Mouse (Mus musculus) C3H10T1/2 (cell line): Measurements from ENCODE around the gene D630023F18Rik. TPM values are rescaled to one million over a fixed set of nuclear protein-coding genes. Genes with fewer than 3 reads are reported as not detected.

Source experiments
- polyA plus RNA-seq, 2 experiments: library from polyadenylated mRNA; unstranded; fragments of >200 nt; fragmentation: generic; extraction: Trizol; gene quantifications; one replicate each; pipeline ENCODE4 v1.2.1; 2012; ENCODE audit warnings: missing spikeins in 2 of 2

Gene D630023F18Rik
- under 1 TPM in 1 of 2 experiments, not detected in 1; 0.47 TPM for polyA plus RNA-seq

DNA sequence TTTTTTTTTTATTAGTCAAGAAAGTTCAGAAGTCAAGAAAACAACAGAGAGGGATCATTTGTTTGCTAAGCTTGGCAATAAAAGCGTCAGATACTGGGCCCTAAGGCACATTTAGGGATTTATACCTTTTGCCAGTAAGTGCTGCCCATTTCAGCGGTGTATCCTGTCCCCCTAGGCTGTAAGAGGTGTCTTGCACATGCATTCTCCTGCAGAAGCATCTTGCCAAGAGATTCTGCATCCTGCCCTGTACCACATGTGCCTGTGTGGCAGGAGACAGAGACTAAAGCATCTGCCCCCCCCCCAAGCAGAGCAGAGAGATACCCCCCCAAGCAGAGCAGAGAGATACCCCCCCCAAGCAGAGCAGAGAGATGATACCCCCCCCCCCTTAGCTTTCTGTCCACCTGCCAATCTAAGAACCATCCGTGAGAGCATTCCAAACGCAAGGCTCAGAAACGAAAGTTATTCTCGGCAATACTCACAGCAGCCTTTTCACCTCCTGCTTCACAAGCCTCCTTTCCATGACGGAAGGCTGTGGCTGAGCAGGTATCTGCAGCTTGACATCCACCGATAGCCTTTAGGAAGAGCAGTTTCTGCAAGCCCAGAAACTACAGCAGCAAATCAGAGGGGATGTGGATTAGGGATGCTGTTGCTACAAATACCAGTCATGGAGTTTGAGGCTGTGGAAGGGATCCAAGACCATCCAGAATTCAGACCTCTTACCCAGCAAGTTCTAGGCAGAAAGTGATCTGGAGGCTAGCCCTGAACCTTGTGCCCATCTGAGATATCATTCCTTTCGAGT lies at the start of gene D630023F18Rik:
Gene D630023F18Rik, minus strand, starts transcription at position 641 of the 799 bp plus-strand sequence.

DNA sequence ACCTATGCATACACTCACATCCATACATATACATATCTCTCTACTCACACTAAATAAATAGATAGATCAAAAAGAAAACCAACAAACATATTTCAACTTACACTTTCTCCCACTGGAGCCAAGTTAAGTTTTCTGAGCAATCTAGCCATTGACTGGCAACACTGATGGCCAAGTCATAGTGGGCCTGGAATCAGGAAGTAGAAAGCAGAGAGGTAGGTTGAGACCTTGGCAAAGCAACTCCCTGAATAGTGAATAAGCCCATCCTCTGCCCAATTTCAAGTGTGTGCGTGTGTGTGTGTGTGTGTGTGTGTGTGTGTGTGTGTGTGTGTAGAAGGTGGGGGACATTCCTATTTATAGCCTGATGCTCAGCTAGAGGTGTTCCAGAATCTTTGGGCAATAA lies 3.6 kb downstream of the D630023F18Rik start, which contains the start of gene Gm28845:
Gene Gm28845, minus strand, starts transcription at position 121 of the 400 bp plus-strand sequence.

DNA sequence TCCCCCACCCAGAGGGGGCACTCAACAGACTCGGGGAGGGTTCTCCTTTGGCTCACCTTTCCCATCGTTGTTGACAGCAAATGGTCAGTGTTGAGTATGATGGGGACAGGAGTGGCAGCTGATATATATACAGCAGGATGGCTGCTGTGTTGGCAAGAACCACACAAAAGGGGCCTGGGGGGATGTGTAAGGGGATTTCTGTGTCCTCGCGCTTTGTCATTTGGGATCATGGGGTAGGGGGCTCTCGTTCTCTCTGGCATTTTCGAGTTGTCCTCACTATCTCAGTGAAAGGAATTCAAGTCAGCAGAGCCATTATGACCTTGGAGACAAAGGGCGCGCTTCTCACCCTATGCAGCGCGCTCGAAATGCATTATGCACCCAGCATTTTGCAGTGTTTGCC lies 19.7 kb downstream of the D630023F18Rik start, which contains the start of gene Cryga:
Gene Cryga, minus strand, starts transcription at position 101 of the 400 bp plus-strand sequence.

DNA sequence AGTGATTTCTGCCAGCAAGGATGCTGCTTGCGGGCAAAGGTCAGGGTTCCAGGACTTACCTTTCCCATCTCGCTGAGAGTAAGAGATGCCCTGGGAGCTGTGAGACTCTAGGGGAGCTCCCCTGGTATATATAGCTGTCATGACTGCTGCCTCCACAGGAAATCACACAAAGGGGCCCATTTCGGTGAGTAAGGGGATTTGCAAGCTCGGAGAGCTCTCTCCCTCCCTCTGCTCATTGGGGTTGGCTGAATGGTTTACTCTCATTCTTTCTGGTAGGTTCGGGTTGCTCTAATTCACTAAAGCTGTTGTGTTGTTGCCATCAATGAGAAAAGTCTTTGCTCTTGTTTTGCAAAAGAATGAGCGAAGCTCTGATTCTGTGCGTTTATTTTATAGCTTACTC lies 40.8 kb downstream of the D630023F18Rik start, which contains the start of gene Crygb:
Gene Crygb, minus strand, starts transcription at position 101 of the 400 bp plus-strand sequence.

DNA sequence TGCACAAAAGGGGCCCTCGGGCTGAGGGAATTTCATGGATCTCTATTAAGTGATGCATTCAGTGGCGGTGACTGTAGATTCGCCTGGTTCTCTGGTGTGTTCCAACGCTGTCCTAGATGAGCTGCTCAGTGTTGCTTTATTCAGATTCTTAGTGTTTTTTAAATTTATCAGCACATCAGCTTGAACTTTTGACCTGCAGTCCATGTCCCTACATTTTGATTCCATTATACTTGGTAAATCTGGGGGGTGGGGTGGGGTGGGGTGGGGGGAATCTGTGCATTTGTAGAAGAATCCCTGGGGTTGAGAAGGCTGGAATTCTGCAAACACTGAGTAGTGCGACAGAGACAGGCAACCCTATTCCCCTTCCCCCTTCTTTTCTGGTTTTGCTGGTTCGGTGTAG lies 49.4 kb downstream of the D630023F18Rik start, which contains the start of gene Crygc:
Gene Crygc, minus strand, starts transcription at position 101 of the 400 bp plus-strand sequence.

DNA sequence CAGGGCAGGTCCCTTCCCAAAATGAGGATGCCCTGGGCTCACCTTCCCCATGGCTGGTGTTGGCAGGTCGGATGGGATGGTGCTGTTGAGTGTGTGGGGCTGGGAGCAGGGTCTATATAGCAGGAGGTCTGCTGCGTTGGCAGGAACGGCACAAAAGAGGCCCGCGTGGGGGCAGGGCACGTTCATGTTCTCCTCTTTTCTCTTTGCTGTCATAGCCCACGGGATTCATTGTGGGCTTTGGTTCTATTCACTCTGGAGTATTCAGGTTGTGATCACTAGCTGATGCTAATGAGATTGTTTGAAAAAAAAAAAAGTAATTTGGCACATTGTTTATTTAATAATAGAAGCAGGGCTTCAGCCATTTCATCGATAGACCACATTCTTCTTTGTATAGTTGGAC lies 59.7 kb downstream of the D630023F18Rik start, which contains the start of gene Crygd:
Gene Crygd, minus strand, starts transcription at position 101 of the 400 bp plus-strand sequence.

Other genes starting within 250 kb of the D630023F18Rik start
- 1 to 10 TPM in 1 of 2 experiments, under 1 TPM in 1; 0.29 to 1.4 TPM for gene Plekhm3, start 166.4 kb downstream of the D630023F18Rik start, polyA plus RNA-seq
- under 1 TPM in 1 of 2 experiments, not detected in 1; 0.24 TPM for gene Akr1cl, start 90.5 kb downstream of the D630023F18Rik start, polyA plus RNA-seq
- gene Cryge, start 72.1 kb downstream of the D630023F18Rik start, polyA plus RNA-seq, result not detected
- not detected for gene Crygd, start 59.8 kb downstream of the D630023F18Rik start, polyA plus RNA-seq
- gene Crygc, start 49.5 kb downstream of the D630023F18Rik start, polyA plus RNA-seq, result not detected
- not detected for gene Crygb, start 40.9 kb downstream of the D630023F18Rik start, polyA plus RNA-seq
- gene Cryga, start 19.8 kb downstream of the D630023F18Rik start, polyA plus RNA-seq, result under 1 TPM in 1 of 2 experiments, not detected in 1; 0.08 TPM
- not detected for gene Gm28845, start 3.7 kb downstream of the D630023F18Rik start, polyA plus RNA-seq
- gene Idh1, start 63.3 kb upstream of the D630023F18Rik start, polyA plus RNA-seq, result 10 to 100 TPM in 1 of 2 experiments, 1 to 10 TPM in 1; 2.8 to 66.9 TPM
- gene Pikfyve, start 63.5 kb upstream of the D630023F18Rik start, polyA plus RNA-seq, result 1 to 10 TPM in 1 of 2 experiments, under 1 TPM in 1; 0.34 to 1.7 TPM
- gene Pth2r, start 158.8 kb upstream of the D630023F18Rik start, polyA plus RNA-seq, result not detected